Mouse (Mus musculus): ENCODE results near the gene Zfp385c. TPM values are rescaled to one million over a fixed set of nuclear protein-coding genes. Genes with fewer than 3 reads are reported as not detected.

Zfp385c gene
- polyA plus RNA-seq, 1 experiment from 2014 or later, result 0.08 TPM

- WGBS, result 87% methylated on average over 5 of the region's 5 CpGs
- no peaks in the 10 kb centered on the region for H3K9me3 ChIP-seq (ENCODE audit: control insufficient read depth, low read length)
- no peaks in the 10 kb centered on the region for H3K4me1 ChIP-seq (replicated peaks; ENCODE audit: control insufficient read depth, insufficient read depth, low read length)
- H3K36me3 ChIP-seq (ENCODE audit: control insufficient read depth, insufficient read depth, low read length), result no peaks in the 10 kb centered on the region
- H3K27me3 ChIP-seq (ENCODE audit: control insufficient read depth, insufficient read depth, low read length), result no peaks in the 10 kb centered on the region
- no peak overlapping the region for H3K4me2 ChIP-seq (replicated peaks; ENCODE audit: low read depth, low read length)
- no peak overlapping the region for H3K4me3 ChIP-seq (ENCODE audit: low read depth, low read length)
- no peak overlapping the region for H3K27ac ChIP-seq (ENCODE audit: low read depth, low read length)
- no peak overlapping the region for H3K9ac ChIP-seq (ENCODE audit: low read depth, low read length)
- ATAC-seq (ENCODE audit: low FRiP score), result no peak
- DNase-seq (ENCODE audit: low spot score), result no peak
Measured at GRCm38 (mm10) chr11:100720345-100720744, 28.1 kb upstream of the Zfp385c start.

DNA sequence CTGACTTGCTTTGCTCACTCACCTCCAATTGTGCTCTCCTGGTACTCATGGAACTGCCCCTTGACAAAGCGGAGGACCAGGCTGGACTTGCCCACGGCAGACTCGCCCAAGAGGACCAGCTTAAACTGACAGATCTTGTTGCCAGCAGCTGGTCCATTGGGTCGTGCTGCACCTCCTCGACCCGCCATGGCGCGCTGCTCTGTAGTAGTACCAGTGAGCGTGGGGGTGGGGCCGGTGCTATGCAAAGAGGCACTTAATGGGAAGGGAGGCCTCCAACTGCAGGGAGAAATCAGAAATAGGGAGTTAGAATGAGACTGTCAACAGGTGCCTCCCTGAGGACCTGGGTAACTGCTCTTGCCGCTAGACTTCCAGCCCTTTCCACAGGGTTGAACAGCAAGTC is 27.6 kb upstream of the Zfp385c start:
- H3K36me3 ChIP-seq (ENCODE audit: control insufficient read depth, insufficient read depth, low read length), result no peaks in the 10 kb centered on the region
- no peak for ATAC-seq (ENCODE audit: low FRiP score)

DNA sequence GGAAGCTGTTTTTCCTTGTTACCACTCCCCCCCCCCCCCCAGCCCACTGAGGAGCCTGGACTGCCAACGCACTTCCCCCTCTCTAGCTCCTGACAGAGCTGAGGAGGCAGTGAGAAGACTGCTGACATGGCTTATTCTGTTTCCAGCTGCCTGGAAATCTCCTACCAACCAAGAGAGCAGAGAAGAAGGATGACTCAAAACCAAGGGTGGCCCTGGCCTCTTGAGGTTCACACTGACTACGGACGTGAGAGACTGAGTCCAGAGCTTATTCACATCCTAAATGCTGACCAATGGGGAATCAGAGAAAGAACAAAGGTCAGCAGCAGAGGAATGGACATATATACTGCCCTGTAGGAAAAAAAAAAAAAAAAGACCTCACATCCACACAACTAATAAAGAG is 27.1 kb upstream of the Zfp385c start:
- Histone ChIP-seq H3K4me2 (replicated peaks; ENCODE audit: low read depth, low read length) (no peak overlapping the region), H3K27me3 (ENCODE audit: control insufficient read depth, insufficient read depth, low read length) (no peaks in the 10 kb centered on the region), H3K27ac (ENCODE audit: low read depth, low read length) (no peak overlapping the region), H3K9me3 (ENCODE audit: control insufficient read depth, low read length) (no peaks in the 10 kb centered on the region), H3K4me3 (ENCODE audit: low read depth, low read length) (no peak overlapping the region), H3K4me1 (replicated peaks; ENCODE audit: control insufficient read depth, insufficient read depth, low read length) (peaks cover under 1% of the 10 kb centered on the region; the same call in 1 of the 2 replicates), H3K36me3 (ENCODE audit: control insufficient read depth, insufficient read depth, low read length) (no peaks in the 10 kb centered on the region), H3K9ac (ENCODE audit: low read depth, low read length) (no peak overlapping the region)
- DNase-seq (ENCODE audit: low spot score) (no peak), ATAC-seq (ENCODE audit: low FRiP score) (no peak)
- whole genome bisulfite sequencing, result 78% methylated on average over 3 of the region's 3 CpGs

More for the DNA sequence above, 27.6 kb upstream of the Zfp385c start:
- WGBS, result 84% methylated on average over 11 of the region's 11 CpGs
- no peak overlapping the region for H3K9ac ChIP-seq (ENCODE audit: low read depth, low read length)
- H3K27me3 ChIP-seq (ENCODE audit: control insufficient read depth, insufficient read depth, low read length), result no peaks in the 10 kb centered on the region
- H3K9me3 ChIP-seq (ENCODE audit: control insufficient read depth, low read length), result no peaks in the 10 kb centered on the region
- DNase-seq (ENCODE audit: low spot score), result no peak
- H3K4me1 ChIP-seq (replicated peaks; ENCODE audit: control insufficient read depth, insufficient read depth, low read length), result no peaks in the 10 kb centered on the region
- no peak overlapping the region for H3K4me2 ChIP-seq (replicated peaks; ENCODE audit: low read depth, low read length)
- H3K4me3 ChIP-seq (ENCODE audit: low read depth, low read length), result no peak overlapping the region
- H3K27ac ChIP-seq (ENCODE audit: low read depth, low read length), result no peak overlapping the region

GRCm38 (mm10) chr11:100718866-100719265 is 26.6 kb upstream of the Zfp385c start:
- peaks cover 5% of the 10 kb centered on the region for H3K4me1 ChIP-seq (replicated peaks; ENCODE audit: control insufficient read depth, insufficient read depth, low read length)
- WGBS, result 85% methylated on average over 4 of the region's 4 CpGs
- ATAC-seq (ENCODE audit: low FRiP score), result no peak
- no peak overlapping the region for H3K27ac ChIP-seq (ENCODE audit: low read depth, low read length)
- no peak overlapping the region for H3K9ac ChIP-seq (ENCODE audit: low read depth, low read length)
- H3K4me2 ChIP-seq (replicated peaks; ENCODE audit: low read depth, low read length), result no peak overlapping the region
- H3K36me3 ChIP-seq (ENCODE audit: control insufficient read depth, insufficient read depth, low read length), result no peaks in the 10 kb centered on the region
- H3K4me3 ChIP-seq (ENCODE audit: low read depth, low read length), result no peak overlapping the region
- no peaks in the 10 kb centered on the region for H3K9me3 ChIP-seq (ENCODE audit: control insufficient read depth, low read length)
- no peaks in the 10 kb centered on the region for H3K27me3 ChIP-seq (ENCODE audit: control insufficient read depth, insufficient read depth, low read length)
- no peak for DNase-seq (ENCODE audit: low spot score)

- no peaks in the 10 kb centered on the region for H3K36me3 ChIP-seq (ENCODE audit: control insufficient read depth, insufficient read depth, low read length)
Measured at GRCm38 (mm10) chr11:100718462-100718861, 26.2 kb upstream of the Zfp385c start.

DNA sequence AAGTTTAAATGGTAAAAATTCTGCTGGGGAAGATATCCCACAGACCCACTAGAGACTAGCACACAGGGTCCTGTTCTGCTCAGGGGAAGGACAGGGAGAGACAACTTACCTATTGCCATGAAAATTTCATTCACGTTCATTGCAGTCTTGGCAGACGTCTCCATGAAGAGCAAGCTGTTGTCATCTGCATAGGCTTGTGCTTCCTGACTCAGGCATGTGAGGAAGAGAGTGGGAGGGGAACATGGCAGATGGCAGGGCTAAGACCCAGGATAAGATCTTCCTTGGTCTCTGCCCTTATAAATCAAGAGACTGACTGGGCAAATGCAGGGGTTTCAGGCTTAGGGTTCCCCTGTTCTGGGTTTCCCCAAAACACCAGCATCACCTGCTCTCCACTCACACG is 24.4 kb upstream of the Zfp385c start:
- Histone ChIP-seq H3K4me1 (replicated peaks; ENCODE audit: control insufficient read depth, insufficient read depth, low read length) (peaks cover 9% of the 10 kb centered on the region), H3K4me2 (replicated peaks; ENCODE audit: low read depth, low read length) (no peak overlapping the region), H3K9me3 (ENCODE audit: control insufficient read depth, low read length) (no peaks in the 10 kb centered on the region), H3K4me3 (ENCODE audit: low read depth, low read length) (no peak overlapping the region), H3K9ac (ENCODE audit: low read depth, low read length) (no peak overlapping the region), H3K36me3 (ENCODE audit: control insufficient read depth, insufficient read depth, low read length) (no peaks in the 10 kb centered on the region), H3K27me3 (ENCODE audit: control insufficient read depth, insufficient read depth, low read length) (no peaks in the 10 kb centered on the region), H3K27ac (ENCODE audit: low read depth, low read length) (no peak overlapping the region)
- ATAC-seq (ENCODE audit: low FRiP score) (no peak), DNase-seq (ENCODE audit: low spot score) (no peak)
- 89% methylated on average over 3 of the region's 3 CpGs for WGBS

More at GRCm38 (mm10) chr11:100718462-100718861, 26.2 kb upstream of the Zfp385c start:
- ATAC-seq (ENCODE audit: low FRiP score) (no peak), DNase-seq (ENCODE audit: low spot score) (no peak)
- H3K4me2 ChIP-seq (replicated peaks; ENCODE audit: low read depth, low read length), result no peak overlapping the region
- no peak overlapping the region for H3K4me3 ChIP-seq (ENCODE audit: low read depth, low read length)
- H3K27ac ChIP-seq (ENCODE audit: low read depth, low read length), result no peak overlapping the region
- no peak overlapping the region for H3K9ac ChIP-seq (ENCODE audit: low read depth, low read length)
- 90% methylated on average over 7 of the region's 7 CpGs for WGBS
- H3K9me3 ChIP-seq (ENCODE audit: control insufficient read depth, low read length), result no peaks in the 10 kb centered on the region
- peaks cover 9% of the 10 kb centered on the region for H3K4me1 ChIP-seq (replicated peaks; ENCODE audit: control insufficient read depth, insufficient read depth, low read length)
- H3K27me3 ChIP-seq (ENCODE audit: control insufficient read depth, insufficient read depth, low read length), result no peaks in the 10 kb centered on the region

GRCm38 (mm10) chr11:100714948-100715347 is 22.7 kb upstream of the Zfp385c start:
- H3K4me2 ChIP-seq (replicated peaks; ENCODE audit: low read depth, low read length), result no peak overlapping the region
- no peak overlapping the region for H3K4me3 ChIP-seq (ENCODE audit: low read depth, low read length)
- 78% methylated on average over 6 of the region's 6 CpGs for WGBS
- peaks cover 2% of the 10 kb centered on the region; the same call in 1 of the 2 replicates for H3K36me3 ChIP-seq (ENCODE audit: control insufficient read depth, insufficient read depth, low read length)
- 0 out of 2 replicates have a peak overlapping the region, but pooled peaks have one; percentile 10 for H3K27ac ChIP-seq (ENCODE audit: low read depth, low read length)
- peaks cover 9% of the 10 kb centered on the region for H3K4me1 ChIP-seq (replicated peaks; ENCODE audit: control insufficient read depth, insufficient read depth, low read length)
- no peaks in the 10 kb centered on the region for H3K27me3 ChIP-seq (ENCODE audit: control insufficient read depth, insufficient read depth, low read length)
- no peak overlapping the region for H3K9ac ChIP-seq (ENCODE audit: low read depth, low read length)
- ATAC-seq (ENCODE audit: low FRiP score) (no peak), DNase-seq (ENCODE audit: low spot score) (no peak)
- H3K9me3 ChIP-seq (ENCODE audit: control insufficient read depth, low read length), result no peaks in the 10 kb centered on the region

DNA sequence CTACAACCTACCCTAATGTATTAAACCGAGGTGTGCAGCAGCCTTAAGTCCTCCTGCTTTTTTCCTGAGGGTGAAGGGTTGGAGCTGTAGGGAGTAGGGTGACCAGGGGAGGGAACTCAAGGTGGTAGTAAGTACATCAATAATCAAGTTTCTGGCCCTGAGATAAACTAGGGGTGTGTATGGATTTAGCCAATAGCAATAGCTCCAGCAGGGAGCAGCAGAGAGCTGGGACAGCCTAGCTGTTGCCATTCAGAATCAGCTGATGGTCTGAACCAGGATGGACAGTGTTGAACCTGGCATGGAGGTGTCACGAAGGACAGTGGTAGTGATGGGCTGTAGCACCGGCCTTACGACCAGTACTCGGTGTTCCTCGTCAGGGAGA is 22.3 kb upstream of the Zfp385c start:
- ATAC-seq (ENCODE audit: low FRiP score) (peak; percentile 33), DNase-seq (ENCODE audit: low spot score) (peak; percentile 84)
- Histone ChIP-seq H3K27ac (ENCODE audit: low read depth, low read length) (0 out of 2 replicates have a peak overlapping the region, but pooled peaks have one; percentile 10), H3K9ac (ENCODE audit: low read depth, low read length) (no peak overlapping the region), H3K27me3 (ENCODE audit: control insufficient read depth, insufficient read depth, low read length) (no peaks in the 10 kb centered on the region), H3K36me3 (ENCODE audit: control insufficient read depth, insufficient read depth, low read length) (peaks cover 2% of the 10 kb centered on the region; the same call in 1 of the 2 replicates), H3K4me1 (replicated peaks; ENCODE audit: control insufficient read depth, insufficient read depth, low read length) (peaks cover 9% of the 10 kb centered on the region), H3K4me2 (replicated peaks; ENCODE audit: low read depth, low read length) (peak overlapping the region; percentile 35; the same call in 1 of the 2 replicates), H3K4me3 (ENCODE audit: low read depth, low read length) (no peak overlapping the region), H3K9me3 (ENCODE audit: control insufficient read depth, low read length) (no peaks in the 10 kb centered on the region)
- 42% methylated on average over 6 of the region's 6 CpGs for WGBS

- no peaks in the 10 kb centered on the region for H3K27me3 ChIP-seq (ENCODE audit: control insufficient read depth, insufficient read depth, low read length)
- H3K4me1 ChIP-seq (replicated peaks; ENCODE audit: control insufficient read depth, insufficient read depth, low read length), result peaks cover 9% of the 10 kb centered on the region
- 0 out of 2 replicates have a peak within 1 kb of the TSS, but pooled peaks have one; percentile 30 for H3K27ac ChIP-seq (ENCODE audit: low read depth, low read length)
- ATAC-seq (ENCODE audit: low FRiP score) (no peak), DNase-seq (ENCODE audit: low spot score) (peak; percentile 64)
- H3K9me3 ChIP-seq (ENCODE audit: control insufficient read depth, low read length), result no peaks in the 10 kb centered on the region
- H3K4me3 ChIP-seq (ENCODE audit: low read depth, low read length), result peak within 1 kb of the TSS; percentile 21; the same call in 1 of the 2 replicates
- H3K4me2 ChIP-seq (replicated peaks; ENCODE audit: low read depth, low read length), result peak within 1 kb of the TSS; percentile 35
- H3K9ac ChIP-seq (ENCODE audit: low read depth, low read length), result peak within 1 kb of the TSS; percentile 27
- WGBS, result 3% methylated on average over 38 of the region's 38 CpGs
- peaks cover 7% of the 10 kb centered on the region; the same call in 1 of the 2 replicates for H3K36me3 ChIP-seq (ENCODE audit: control insufficient read depth, insufficient read depth, low read length)
Measured at GRCm38 (mm10) chr11:100713735-100714533, 21.7 kb upstream of the Zfp385c start, which contains the start of gene Hspb9. TSS of gene Hspb9 (plus strand) at chr11:100713850.
